Mouse (Mus musculus) embryonic fibroblast, embryonic 13.5 days (primary cell): ENCODE data around the gene Tigd3. TPM values are rescaled to one million over a fixed set of nuclear protein-coding genes. Genes with fewer than 3 reads are reported as not detected.

Source experiments
- H3K27ac ChIP-seq: 2 replicates; pipeline ENCODE4 v1.5.1; 2012; ENCODE audit warnings: low read length, control low read depth, inconsistent platforms; ENCODE audit not compliant: insufficient read depth
- H3K4me1 ChIP-seq: 2 replicates; pipeline ENCODE4 v1.6.1; 2011; ENCODE audit warnings: low read length; ENCODE audit not compliant: control insufficient read depth, insufficient read depth
- H3K4me3 ChIP-seq: 2 replicates; pipeline ENCODE4 v1.5.1; 2011; ENCODE audit warnings: mild to moderate bottlenecking, control low read depth, low read length; ENCODE audit not compliant: insufficient read depth
- CTCF ChIP-seq: IDR thresholded peaks from 2 replicates; pipeline ENCODE4 v1.5.1; 2011; ENCODE audit warnings: mild to moderate bottlenecking, control low read depth, low read length, moderate library complexity, borderline replicate concordance; ENCODE audit not compliant: insufficient read depth
- POLR2A ChIP-seq: IDR thresholded peaks from 2 replicates; pipeline ENCODE4 v1.6.1; 2011; ENCODE audit warnings: low read depth, mild to moderate bottlenecking, control low read depth, low read length, moderate library complexity
- polyA plus RNA-seq: library from polyadenylated mRNA; stranded (reverse); fragments of >200 nt; gene quantifications from 2 replicates; pipeline ENCODE4 v1.2.4, GENCODE M21; 2011; ENCODE audit warnings: low read depth; ENCODE audit not compliant: missing spikeins, insufficient read length

Gene Tigd3
- polyA plus RNA-seq, 1 experiment = 1.5 TPM

GRCm38 (mm10) chr19:5935266-5935665 lies 41.3 kb upstream of the Tigd3 start:
- no peak overlapping the region for H3K27ac ChIP-seq
- peaks cover 5% of the 10 kb centered on the region for H3K4me1 ChIP-seq
- H3K4me3 ChIP-seq = no peak overlapping the region
- TF ChIP-seq POLR2A = no peak
- no peak for TF ChIP-seq CTCF

- H3K27ac ChIP-seq = no peak overlapping the region
- TF ChIP-seq POLR2A (no peak), CTCF (no peak)
- H3K4me3 ChIP-seq = no peak overlapping the region
- peaks cover 12% of the 10 kb centered on the region for H3K4me1 ChIP-seq
These were observed 36.0 kb upstream of the Tigd3 start for GRCm38 (mm10) chr19:5929634-5930596.

GRCm38 (mm10) chr19:5928546-5928945 lies 34.6 kb upstream of the Tigd3 start:
- Histone ChIP-seq H3K4me1 (peaks cover 12% of the 10 kb centered on the region), H3K27ac (no peak overlapping the region), H3K4me3 (no peak overlapping the region)
- TF ChIP-seq POLR2A (no peak), CTCF (no peak)

DNA sequence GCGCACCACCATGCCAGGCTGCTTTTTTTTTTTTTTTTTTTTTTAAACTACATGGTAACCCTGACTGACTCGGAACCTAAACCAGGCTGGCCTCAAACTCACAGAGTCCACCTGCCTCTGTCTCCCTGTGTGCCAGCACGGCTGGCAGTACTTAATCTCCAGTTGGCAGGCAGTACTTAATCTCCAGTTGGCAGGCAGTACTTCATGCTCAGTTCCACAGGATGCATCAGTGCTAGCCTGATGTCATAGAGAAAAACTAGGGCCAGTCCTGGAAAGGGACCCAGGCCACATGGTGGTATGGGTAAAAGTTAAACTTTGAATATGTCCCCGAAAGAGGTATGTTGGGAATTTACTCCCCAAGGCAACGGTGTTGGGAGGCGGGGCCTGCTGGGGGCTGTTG lies 34.2 kb upstream of the Tigd3 start:
- Histone ChIP-seq H3K4me3 (no peak overlapping the region), H3K27ac (no peak overlapping the region), H3K4me1 (peaks cover 12% of the 10 kb centered on the region)
- TF ChIP-seq CTCF = no peak
- TF ChIP-seq POLR2A = no peak

DNA sequence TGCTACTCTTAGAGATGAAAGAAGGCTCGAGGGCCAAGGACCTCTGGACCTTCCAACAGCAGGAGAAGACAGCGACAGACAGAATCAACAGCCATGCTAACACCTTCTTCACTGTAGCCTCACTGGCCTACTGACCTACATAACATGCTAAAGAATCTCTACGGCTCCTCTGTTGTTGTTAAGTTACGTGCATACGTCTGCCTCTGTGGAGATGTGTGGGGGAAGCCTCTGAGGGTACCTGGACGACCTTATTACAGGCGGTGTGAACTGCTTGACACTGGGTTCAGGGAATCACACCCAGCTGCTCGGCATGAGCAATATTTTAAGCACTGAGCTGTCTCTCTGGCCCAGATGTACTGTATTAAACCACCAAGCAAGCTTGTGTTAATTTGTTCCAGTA lies 33.6 kb upstream of the Tigd3 start:
- Histone ChIP-seq H3K4me3 (no peak overlapping the region), H3K27ac (no peak overlapping the region), H3K4me1 (peaks cover 12% of the 10 kb centered on the region)
- TF ChIP-seq POLR2A (no peak), CTCF (no peak)

GRCm38 (mm10) chr19:5927026-5927425 lies 33.1 kb upstream of the Tigd3 start:
- TF ChIP-seq POLR2A = no peak
- no peak for TF ChIP-seq CTCF
- Histone ChIP-seq H3K4me3 (no peak overlapping the region), H3K27ac (no peak overlapping the region), H3K4me1 (peaks cover 14% of the 10 kb centered on the region)

- Histone ChIP-seq H3K27ac (peak overlapping the region; percentile 80), H3K4me1 (peaks cover 17% of the 10 kb centered on the region), H3K4me3 (peak overlapping the region; percentile 39)
- TF ChIP-seq POLR2A = no peak; the same call in 1 of the 2 replicates
These were observed 31.4 kb upstream of the Tigd3 start for GRCm38 (mm10) chr19:5925311-5925855.

GRCm38 (mm10) chr19:5924713-5925093 lies 30.8 kb upstream of the Tigd3 start, which contains the start of gene Cdc42ep2:
Gene Cdc42ep2, minus strand, starts transcription at chr19:5924816.
- TF ChIP-seq POLR2A = peak; percentile 92
- TF ChIP-seq CTCF = no peak
- peaks cover 17% of the 10 kb centered on the region for H3K4me1 ChIP-seq

DNA sequence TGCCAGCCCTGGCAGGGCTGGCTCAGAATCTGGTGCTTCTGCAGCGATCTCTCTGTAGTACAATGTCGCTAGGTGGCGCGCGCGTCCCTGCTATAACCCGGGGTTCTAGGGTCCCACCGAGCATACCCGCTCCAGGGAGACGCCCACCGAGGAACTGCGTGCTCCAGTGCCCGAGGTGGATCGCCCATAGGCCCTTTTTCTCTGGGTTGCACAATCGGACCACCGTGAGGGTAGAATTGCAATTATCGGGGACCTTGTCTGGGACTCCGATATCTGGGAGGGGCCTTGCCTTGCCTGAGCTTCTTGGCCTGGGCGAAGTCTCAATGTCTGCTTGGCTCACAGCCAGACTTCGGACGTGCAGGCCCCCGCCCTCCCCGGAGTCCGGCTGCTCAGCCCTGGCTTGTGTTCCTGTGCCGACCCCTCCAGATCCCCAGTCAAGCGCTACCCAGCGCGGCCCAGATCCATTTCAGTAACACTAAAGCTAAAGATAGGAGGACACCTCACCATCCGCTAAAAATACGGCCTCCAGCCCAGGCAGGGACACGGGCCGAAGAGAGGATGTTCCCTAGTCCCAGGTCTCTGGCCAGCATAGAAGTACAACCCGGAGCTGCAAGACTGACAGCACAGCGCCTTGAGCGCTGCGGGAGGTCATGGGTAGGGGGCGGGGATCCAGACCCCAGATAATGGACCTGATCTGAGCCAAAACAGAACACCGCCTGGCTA lies 30.2 kb upstream of the Tigd3 start:
- Histone ChIP-seq H3K4me3 (peak overlapping the region; percentile 72), H3K27ac (peak overlapping the region; percentile 49), H3K4me1 (peaks cover 17% of the 10 kb centered on the region)
- TF ChIP-seq POLR2A (no peak), CTCF (peak; percentile 77; the same call in 1 of the 2 replicates)

More at GRCm38 (mm10) chr19:5924713-5925093, 30.8 kb upstream of the Tigd3 start, which contains the start of gene Cdc42ep2:
- Histone ChIP-seq H3K27ac (peak within 1 kb of the TSS; percentile 80), H3K4me3 (peak within 1 kb of the TSS; percentile 72)
